Mouse (Mus musculus) CH12.LX (cell line): Measurements from ENCODE around the gene Dchs1. TPM values are rescaled to one million over a fixed set of nuclear protein-coding genes. Genes with fewer than 3 reads are reported as not detected.

Experiments
- DNase-seq: peaks from one replicate; pipeline ENCODE4 v3.0.0-alpha.2; 2013; ENCODE audit errors: extremely low read depth
- H3K27ac ChIP-seq: 2 replicates; pipeline ENCODE4 v1.5.1; 2012; ENCODE audit warnings: low read depth, mild to moderate bottlenecking, control low read depth, moderate library complexity; ENCODE audit not compliant: insufficient read depth
- H3K27me3 ChIP-seq: replicated peaks from 2 replicates; pipeline ENCODE3; 2012; ENCODE audit warnings: inconsistent platforms
- H3K36me3 ChIP-seq, 2 experiments: replicated peaks in 1 of 2; 2 replicates each; pipeline versions ENCODE3 to v1.6.1; 2012; ENCODE audit warnings: inconsistent platforms in 1 of 2, low read length in 1 of 2, mild to moderate bottlenecking in 1 of 2, mixed read lengths in 1 of 2, moderate library complexity in 1 of 2; ENCODE audit not compliant: control insufficient read depth in 1 of 2, insufficient read depth in 1 of 2
- H3K4me1 ChIP-seq, 2 experiments: 2 replicates each; pipeline ENCODE4 v1.6.1; 2012; ENCODE audit warnings: inconsistent platforms in 1 of 2, moderate library complexity in 1 of 2; ENCODE audit not compliant: insufficient read depth in 2 of 2, control insufficient read depth in 1 of 2
- H3K4me2 ChIP-seq: 2 replicates; pipeline ENCODE4 v1.6.1; 2012; ENCODE audit warnings: low read depth, mild to moderate bottlenecking, control low read depth; ENCODE audit not compliant: poor library complexity, insufficient read depth, severe bottlenecking
- H3K4me3 ChIP-seq, 3 experiments: fragments of 150-350 bp in 1 of 3; sonication (generic) in 1 of 3; replicated peaks in 1 of 3; 2 replicates each; pipeline versions ENCODE3 to v1.5.1; 2011 to 2012; ENCODE audit warnings: low read depth in 2 of 3, low read length in 2 of 3, mild to moderate bottlenecking in 2 of 3, moderate library complexity in 2 of 3, control low read depth in 1 of 3, improper control_type of control experiment in 1 of 3, inconsistent platforms in 1 of 3, mixed read lengths in 1 of 3; ENCODE audit not compliant: poor library complexity in 1 of 3
- H3K79me2 ChIP-seq: replicated peaks from 2 replicates; pipeline ENCODE4 v1.6.1; 2012; ENCODE audit warnings: mild to moderate bottlenecking, moderate library complexity; ENCODE audit not compliant: control insufficient read depth, poor library complexity, insufficient read depth, severe bottlenecking; ENCODE audit errors: extremely low read depth
- H3K9ac ChIP-seq: 2 replicates; pipeline ENCODE4 v1.6.1; 2012; ENCODE audit warnings: low read depth, mild to moderate bottlenecking, control low read depth, moderate library complexity; ENCODE audit not compliant: insufficient read depth
- H3K9me3 ChIP-seq: replicated peaks from 2 replicates; pipeline ENCODE3; 2012; ENCODE audit warnings: low read length, inconsistent platforms, mixed read lengths
- CHD1 ChIP-seq: IDR thresholded peaks from 2 replicates; pipeline ENCODE4 v1.6.1; 2012; ENCODE audit warnings: low read depth, low read length, improper control_type of control experiment, inconsistent platforms
- CHD2 ChIP-seq: IDR thresholded peaks from 2 replicates; pipeline ENCODE4 v1.6.1; 2011; ENCODE audit warnings: low read length, improper control_type of control experiment
- CTCF ChIP-seq, 2 experiments: IDR thresholded peaks in 1 of 2; conservative IDR thresholded peaks in 1 of 2; 2 replicates each; pipeline ENCODE4 v1.5.1; 2011 to 2012; ENCODE audit warnings: low read depth in 2 of 2, low read length in 2 of 2, improper control_type of control experiment in 1 of 2, inconsistent platforms in 1 of 2, mild to moderate bottlenecking in 1 of 2, moderate library complexity in 1 of 2
- E2F4 ChIP-seq: IDR thresholded peaks from 2 replicates; pipeline ENCODE4 v1.6.1; 2011; ENCODE audit warnings: low read depth, low read length, improper control_type of control experiment; ENCODE audit not compliant: insufficient replicate concordance
- HCFC1 ChIP-seq: IDR thresholded peaks from 2 replicates; pipeline ENCODE4 v1.6.1; 2012; ENCODE audit warnings: low read depth, mild to moderate bottlenecking, inconsistent platforms, low read length, improper control_type of control experiment
- IRF4 ChIP-seq: IDR thresholded peaks from 2 replicates; pipeline ENCODE4 v1.6.1; 2014; ENCODE audit warnings: low read depth, mild to moderate bottlenecking, inconsistent platforms, low read length, improper control_type of control experiment
- JUN ChIP-seq: IDR thresholded peaks from 2 replicates; pipeline ENCODE4 v1.6.1; 2011; ENCODE audit warnings: low read depth, mild to moderate bottlenecking, low read length, improper control_type of control experiment, moderate library complexity; ENCODE audit not compliant: insufficient read depth
- MAFK ChIP-seq: IDR thresholded peaks from 2 replicates; pipeline ENCODE4 v1.6.1; 2011; ENCODE audit warnings: low read length, improper control_type of control experiment; ENCODE audit not compliant: insufficient replicate concordance
- NELFE ChIP-seq: IDR thresholded peaks from 2 replicates; pipeline ENCODE4 v1.6.1; 2011; ENCODE audit warnings: low read depth, low read length, improper control_type of control experiment
- PAX5 ChIP-seq: IDR thresholded peaks from 2 replicates; pipeline ENCODE4 v1.6.1; 2012; ENCODE audit warnings: low read length, inconsistent platforms, mixed read lengths
- POLR2AphosphoS2 ChIP-seq: IDR thresholded peaks from 2 replicates; pipeline ENCODE4 v1.6.1; 2011; ENCODE audit warnings: low read depth, low read length, improper control_type of control experiment
- TBP ChIP-seq: conservative IDR thresholded peaks from 2 replicates; pipeline ENCODE4 v1.6.1; 2011; ENCODE audit warnings: low read depth, low read length, improper control_type of control experiment
- UBTF ChIP-seq: IDR thresholded peaks from 2 replicates; pipeline ENCODE4 v1.6.1; 2012; ENCODE audit warnings: low read depth, mild to moderate bottlenecking, inconsistent platforms, low read length, improper control_type of control experiment, moderate library complexity
- USF1 ChIP-seq: IDR thresholded peaks from 2 replicates; pipeline ENCODE4 v1.6.1; 2014; ENCODE audit warnings: low read depth, mild to moderate bottlenecking, inconsistent platforms, low read length, improper control_type of control experiment
- USF2 ChIP-seq: conservative IDR thresholded peaks from 2 replicates; pipeline ENCODE4 v1.6.1; 2011; ENCODE audit warnings: low read depth, low read length, improper control_type of control experiment
- ZKSCAN1 ChIP-seq: IDR thresholded peaks from 2 replicates; pipeline ENCODE4 v1.6.1; 2012; ENCODE audit warnings: low read depth, inconsistent platforms, low read length, improper control_type of control experiment, borderline replicate concordance
- ZNF384 ChIP-seq: IDR thresholded peaks from 2 replicates; pipeline ENCODE4 v1.6.1; 2012; ENCODE audit warnings: low read depth, low read length, improper control_type of control experiment, inconsistent platforms
- dilution Hi-C: fragments of 300-500 bp; cut with MboI; formaldehyde crosslinking; loops from 2 replicates; pipeline ENCODE4 v1.14.3; 2020; ENCODE audit warnings: low sequenced_read_pairs; ENCODE audit not compliant: extremely low pct_unique_long_range_greater_than_20kb, extremely low pct_ligation_motif_present
- in situ Hi-C: fragments of 300-500 bp; cut with MboI; formaldehyde crosslinking; loops from 3 replicates; pipeline ENCODE4 v1.14.3; 2019; ENCODE audit warnings: low sequenced_read_pairs, low pct_ligation_motif_present, low pct_unique_long_range_greater_than_20kb, mixed read lengths
- polyA plus RNA-seq: library from polyadenylated mRNA; unstranded; fragments of >175 nt; gene quantifications from 2 replicates; pipeline ENCODE4 v1.2.1, GENCODE M21; 2012; ENCODE audit warnings: low read depth; ENCODE audit not compliant: insufficient read length
- total RNA-seq, 2 experiments: library from RNA; depleted of rRNA; stranded (reverse); fragments of 300-350 nt in 1 of 2; fragments of >200 nt in 1 of 2; gene quantifications; 2 replicates each; pipeline ENCODE4 v1.2.3; 2012 to 2014

The Dchs1 gene
- total and polyA plus RNA-seq, 3 experiments: 0.03 to 0.04 TPM; not detected in 1

GRCm38 (mm10) chr7:105733836-105734235, 53.6 kb downstream of the Dchs1 start:
- H3K9me3 ChIP-seq: no peaks in the 10 kb centered on the region
- DNase-seq: no peak
- H3K4me2 ChIP-seq: no peak overlapping the region
- in situ Hi-C loops (no loop called here), dilution Hi-C loops (no loop called here)
- no peak overlapping the region for H3K9ac ChIP-seq
- H3K79me2 ChIP-seq: peaks cover 24% of the 10 kb centered on the region
- no peaks in the 10 kb centered on the region for H3K27me3 ChIP-seq
- peaks cover 6 to 42% of the 10 kb centered on the region in 2 experiments for H3K4me1 ChIP-seq
- TF ChIP-seq CTCF (conservative IDR thresholded peaks at IDR 0.05 in 1 of 2, IDR thresholded peaks at IDR 0.05 in 1 of 2; ENCODE audit: low read depth in 2 of 2, low read length in 2 of 2) (no peak), NELFE (no peak), PAX5 (no peak), POLR2AphosphoS2 (no peak), ZNF384 (no peak), USF2 (no peak)
- TF ChIP-seq, all 38 proteins: peak for 0
- no peak overlapping the region for H3K27ac ChIP-seq
- H3K36me3 ChIP-seq: peaks cover 49 to 64% of the 10 kb centered on the region in 2 experiments
- no peak overlapping the region for H3K4me3 ChIP-seq

- no peak for DNase-seq
- peaks cover under 1% of the 10 kb centered on the region; the same call in 1 of the 2 replicates for H3K79me2 ChIP-seq
- no peak overlapping the region for H3K27ac ChIP-seq
- H3K9ac ChIP-seq: no peak overlapping the region
- H3K27me3 ChIP-seq: no peaks in the 10 kb centered on the region
- H3K9me3 ChIP-seq: no peaks in the 10 kb centered on the region
- TF ChIP-seq CTCF (conservative IDR thresholded peaks at IDR 0.05 in 1 of 2, IDR thresholded peaks at IDR 0.05 in 1 of 2; ENCODE audit: low read depth in 2 of 2, low read length in 2 of 2) (no peak), IRF4 (no peak), CHD1 (no peak), CHD2 (no peak), ZKSCAN1 (no peak), E2F4 (no peak), JUN (no peak), TBP (no peak), MAFK (no peak), HCFC1 (no peak), USF1 (no peak), ZNF384 (no peak), UBTF (no peak)
- no peak overlapping the region for H3K4me3 ChIP-seq
- no peak overlapping the region for H3K4me2 ChIP-seq
- peaks cover 40 to 90% of the 10 kb centered on the region in 2 experiments for H3K36me3 ChIP-seq
- dilution Hi-C loops: no loop called here
- H3K4me1 ChIP-seq: peaks cover 0 to 17% of the 10 kb centered on the region in 2 experiments; a peak in 2 of 4 replicates
- in situ Hi-C loops: no loop called here
Observed at GRCm38 (mm10) chr7:105728701-105729428, 58.6 kb downstream of the Dchs1 start.
